Mouse (Mus musculus) liver, embryonic 14.5 days (tissue): ENCODE measurements around the gene Vps29.

Source experiments
- CTCF ChIP-seq: IDR thresholded peaks from 2 replicates; pipeline ENCODE4 v1.5.1; 2016; ENCODE audit warnings: antibody characterized with exemption, low read depth, control low read depth
- EP300 ChIP-seq: IDR thresholded peaks from 2 replicates; pipeline ENCODE4 v1.6.1; 2016; ENCODE audit warnings: antibody characterized with exemption, low read depth

- TF ChIP-seq CTCF = no peak
- TF ChIP-seq EP300 = no peak
These were observed 39.1 kb upstream of the Vps29 start for GRCm38 (mm10) chr5:122314966-122315667.
